Mouse (Mus musculus) liver, adult (tissue): ENCODE measurements around the gene Ccdc148.

Source experiments
- GATA4 ChIP-seq: IDR thresholded peaks from 2 replicates; pipeline ENCODE4 v1.6.1; 2014; ENCODE audit warnings: mild to moderate bottlenecking, low read length; ENCODE audit not compliant: insufficient replicate concordance

The Ccdc148 gene

GRCm38 (mm10) chr2:59186122-59186521, 25.6 kb upstream of the Ccdc148 start:
- no peak for TF ChIP-seq GATA4

GRCm38 (mm10) chr2:59184107-59185064, 23.9 kb upstream of the Ccdc148 start:
- no peak for TF ChIP-seq GATA4

GRCm38 (mm10) chr2:59183541-59183940, 23.1 kb upstream of the Ccdc148 start:
- TF ChIP-seq GATA4 = no peak

- TF ChIP-seq GATA4 = no peak
Measured at GRCm38 (mm10) chr2:59181321-59182113, 21.0 kb upstream of the Ccdc148 start.

GRCm38 (mm10) chr2:59179487-59179886, 19.0 kb upstream of the Ccdc148 start:
- TF ChIP-seq GATA4 = no peak

DNA sequence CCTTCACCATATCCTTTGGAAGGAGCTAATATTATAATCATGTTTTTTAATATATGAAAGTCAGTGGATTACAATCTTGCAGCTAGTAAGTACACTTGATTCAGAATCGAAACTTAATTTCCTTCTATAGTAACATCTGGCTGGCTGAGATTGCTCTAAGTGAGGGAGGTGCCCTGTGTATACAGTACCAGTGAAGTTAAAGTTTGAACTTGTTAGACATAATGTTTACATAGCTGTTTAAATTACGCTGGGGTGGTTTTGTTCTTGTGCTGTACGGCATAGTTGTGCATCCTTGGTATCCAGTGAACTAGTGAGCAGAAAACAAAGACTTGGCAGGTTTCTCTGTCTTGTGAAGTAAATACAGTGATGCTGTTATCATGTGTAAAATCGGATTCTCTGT, 18.5 kb upstream of the Ccdc148 start:
- no peak for TF ChIP-seq GATA4

DNA sequence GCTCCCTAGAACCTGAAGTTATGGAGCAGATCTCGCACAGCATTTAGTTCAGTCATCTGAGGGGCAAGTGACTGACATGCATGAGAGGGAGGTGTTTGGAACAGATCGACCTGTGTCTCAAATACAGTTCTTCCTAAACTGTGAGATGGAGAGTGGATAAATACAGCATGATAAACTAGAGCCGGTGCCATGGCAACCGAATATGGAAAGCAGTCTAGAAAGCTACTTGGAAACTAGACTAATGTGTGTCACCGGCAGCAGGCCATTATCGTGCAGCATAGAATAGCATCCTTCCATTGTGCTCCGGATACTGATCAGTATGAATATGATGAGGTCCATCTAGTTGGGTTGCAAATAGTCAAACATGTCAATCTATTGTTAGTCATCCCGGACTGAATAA, 17.7 kb upstream of the Ccdc148 start:
- no peak for TF ChIP-seq GATA4

DNA sequence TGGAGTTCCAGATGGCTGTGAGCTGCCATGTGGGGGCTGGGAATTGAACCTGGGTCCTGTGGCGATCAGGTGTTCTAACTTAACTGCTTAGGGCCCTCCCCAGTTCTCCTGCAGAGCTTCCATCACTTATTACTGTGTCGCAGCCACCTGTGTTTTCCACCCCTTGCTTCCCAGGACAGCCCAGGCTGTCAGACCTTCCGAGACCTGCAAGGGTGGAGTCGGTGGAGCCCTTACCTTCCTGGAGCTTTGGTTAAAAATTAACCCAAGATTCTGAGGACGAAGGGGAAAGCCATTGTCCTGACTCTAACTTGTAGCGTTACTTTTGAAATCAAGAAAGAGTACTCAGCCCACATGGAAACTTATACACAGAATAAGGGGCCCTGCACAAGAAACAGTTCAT, 15.4 kb upstream of the Ccdc148 start:
- no peak for TF ChIP-seq GATA4

- TF ChIP-seq GATA4 = no peak
Measured at GRCm38 (mm10) chr2:59171533-59171932, 11.1 kb upstream of the Ccdc148 start.

DNA sequence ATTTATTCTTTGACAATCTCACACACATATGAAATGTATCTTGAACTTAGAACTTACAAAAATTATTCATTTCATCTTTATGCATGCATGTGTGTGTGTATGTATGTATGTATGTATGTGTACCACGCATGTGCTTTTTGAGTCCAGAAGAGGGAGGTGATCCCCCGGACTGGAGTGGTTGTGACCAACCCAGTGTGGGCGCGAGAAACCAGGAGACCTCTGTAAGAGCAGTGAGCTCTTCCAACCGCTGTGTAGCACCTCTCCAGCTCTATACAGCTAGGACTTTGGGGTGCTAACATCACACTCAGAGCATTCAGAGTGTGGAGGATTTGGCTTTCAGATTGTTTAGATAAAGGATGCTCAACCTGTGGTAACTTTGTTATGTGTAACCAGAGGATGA, 10.1 kb upstream of the Ccdc148 start:
- TF ChIP-seq GATA4 = no peak

DNA sequence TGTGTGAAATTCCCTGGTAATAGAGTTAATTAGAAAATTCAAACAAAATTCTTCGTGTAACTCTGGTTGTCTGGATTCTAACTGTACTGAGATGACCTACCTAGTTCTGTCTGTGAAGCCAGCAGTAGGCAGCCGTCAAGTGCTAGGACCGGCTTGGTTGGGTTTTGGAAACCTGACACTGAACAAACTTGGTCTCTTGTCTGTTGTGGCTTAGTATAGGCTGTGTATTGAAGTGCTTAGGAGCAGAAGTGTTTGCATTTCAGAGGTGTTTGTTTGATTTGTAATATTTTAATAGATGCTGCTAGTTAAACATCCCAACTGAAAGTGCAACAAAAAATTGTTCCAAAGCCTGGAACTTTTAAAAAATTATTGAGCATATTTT, 9.7 kb upstream of the Ccdc148 start:
- no peak for TF ChIP-seq GATA4

- no peak for TF ChIP-seq GATA4
Measured at GRCm38 (mm10) chr2:59169572-59170207, 9.2 kb upstream of the Ccdc148 start.

DNA sequence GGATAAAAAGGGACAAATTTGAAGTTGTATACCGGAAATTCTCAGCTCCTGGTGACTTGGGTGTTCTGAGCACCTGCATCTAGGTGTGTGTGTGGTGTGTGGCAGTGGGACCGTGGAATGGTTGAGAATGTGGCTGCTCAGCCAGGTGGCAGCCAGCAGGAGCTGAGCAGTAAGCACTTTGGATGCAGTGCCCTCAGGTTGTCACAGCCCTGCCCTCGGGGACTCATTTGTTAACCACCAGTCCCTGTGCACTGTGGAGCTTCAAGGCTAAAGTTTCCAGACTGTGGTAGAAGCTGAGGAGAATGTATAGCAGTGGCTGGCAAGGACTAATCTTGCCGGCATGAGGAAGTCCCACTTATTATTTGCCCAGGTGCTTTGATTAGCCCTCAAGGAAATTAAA, 7.3 kb upstream of the Ccdc148 start:
- no peak for TF ChIP-seq GATA4

DNA sequence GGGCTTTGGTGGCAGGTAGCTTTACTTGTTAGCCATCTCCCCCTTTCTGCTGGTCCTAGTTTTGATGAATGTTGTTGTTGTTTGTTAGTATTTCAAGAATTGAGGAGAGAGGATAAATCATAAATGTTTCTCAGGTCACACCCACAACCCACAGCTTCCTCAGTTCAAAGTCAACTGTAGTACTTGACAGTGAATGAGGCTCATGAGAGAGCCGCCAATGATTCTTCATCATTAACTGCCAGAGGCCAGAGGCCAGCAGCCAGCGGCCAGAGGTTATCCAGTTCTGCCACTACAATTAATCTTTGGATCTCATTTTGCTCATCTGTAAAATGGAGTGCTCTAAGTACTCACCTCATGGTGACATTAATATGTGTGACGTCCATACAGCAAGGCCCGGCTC, 6.5 kb upstream of the Ccdc148 start:
- no peak for TF ChIP-seq GATA4

DNA sequence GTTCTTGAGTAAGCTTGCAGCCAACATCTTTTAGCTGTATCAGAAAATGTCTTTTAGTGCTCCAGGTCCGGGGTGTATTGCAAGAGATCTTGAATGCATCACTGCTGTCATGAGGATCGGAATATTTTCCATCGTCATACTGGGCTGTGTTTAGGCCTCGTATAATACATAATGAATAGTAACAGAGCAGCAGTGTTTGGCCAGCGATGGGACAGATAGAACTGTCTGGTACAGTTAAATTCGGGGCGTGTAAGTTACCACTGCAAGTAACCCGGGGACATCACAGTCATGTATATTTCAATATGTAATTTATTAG, 1.8 kb upstream of the Ccdc148 start:
- no peak for TF ChIP-seq GATA4
